Mouse (Mus musculus) midbrain, postnatal 0 days (tissue): ENCODE results near the gene Tmem38b. TPM values are rescaled to one million over a fixed set of nuclear protein-coding genes. Genes with fewer than 3 reads are reported as not detected.

Experiments used
- ATAC-seq: fragments of 200-750 bp; cut with Nextera tagmentation; 2 replicates; pipeline ENCODE4 v1.8.0; 2017; ENCODE audit warnings: moderate number of reproducible peaks, mild to moderate bottlenecking, moderate TSS enrichment, moderate library complexity; ENCODE audit not compliant: low FRiP score
- DNase-seq: peaks from one replicate; pipeline ENCODE4 v3.0.0-alpha.2; 2015; ENCODE audit warnings: low spot score
- H3K27ac ChIP-seq: fragments of 300-500 bp; sonication (generic); 2 replicates; pipeline ENCODE4 v1.5.1; 2014; ENCODE audit warnings: low read depth, mild to moderate bottlenecking, low read length, mixed read lengths
- H3K27me3 ChIP-seq: fragments of 300-500 bp; sonication (generic); 2 replicates; pipeline ENCODE4 v1.6.1; 2014; ENCODE audit warnings: low read length, control low read depth, mixed read lengths; ENCODE audit not compliant: insufficient read depth
- H3K36me3 ChIP-seq: fragments of 300-500 bp; sonication (generic); 2 replicates; pipeline ENCODE4 v1.6.1; 2014; ENCODE audit warnings: low read length, control low read depth, mixed read lengths; ENCODE audit not compliant: insufficient read depth
- H3K4me1 ChIP-seq: fragments of 300-500 bp; sonication (generic); 2 replicates; pipeline ENCODE4 v1.6.1; 2014; ENCODE audit warnings: mild to moderate bottlenecking, control low read depth, antibody characterized with exemption, low read length, mixed read lengths; ENCODE audit not compliant: insufficient read depth
- H3K4me2 ChIP-seq: fragments of 300-500 bp; sonication (generic); 2 replicates; pipeline ENCODE4 v1.6.1; 2014; ENCODE audit warnings: low read depth, mild to moderate bottlenecking, low read length, mixed read lengths; ENCODE audit not compliant: poor library complexity, severe bottlenecking
- H3K4me3 ChIP-seq: fragments of 300-500 bp; sonication (generic); 2 replicates; pipeline ENCODE4 v1.5.1; 2014; ENCODE audit warnings: low read depth, mild to moderate bottlenecking, low read length, moderate library complexity
- H3K9ac ChIP-seq: fragments of 300-500 bp; sonication (generic); replicated peaks from 2 replicates; pipeline ENCODE4 v1.6.1; 2014; ENCODE audit warnings: mild to moderate bottlenecking, low read length, moderate library complexity, mixed read lengths; ENCODE audit not compliant: poor library complexity, severe bottlenecking
- H3K9me3 ChIP-seq: fragments of 300-500 bp; sonication (generic); 2 replicates; pipeline ENCODE4 v1.6.1; 2016; ENCODE audit warnings: low read length, control low read depth
- CTCF ChIP-seq: IDR thresholded peaks from 2 replicates; pipeline ENCODE4 v1.5.1; 2016; ENCODE audit warnings: antibody characterized with exemption, mild to moderate bottlenecking
- WGBS: fragments of 180-500 bp; shearing (Covaris S2); extraction: QIAGEN DNeasy Blood & Tissue Kit; methylation state at CpG from one replicate; pipeline ENCODE4 v1.1.7; 2014; 5-methylcytosine and 5-hydroxymethylcytosine counted together
- polyA plus RNA-seq: library from polyadenylated mRNA; unstranded; fragments of >200 nt; fragmentation: Nextera tagmentation; extraction: Ambion mirVana; gene quantifications from 2 replicates; pipeline ENCODE4 v1.2.1, GENCODE M21; 2015
- total RNA-seq: library from RNA; depleted of rRNA; stranded (reverse); fragments of >200 nt; gene quantifications from 2 replicates; pipeline ENCODE4 v1.2.3, GENCODE M21; 2014

Tmem38b gene
- total and polyA plus RNA-seq, 2 experiments from 2014 or later: 3.2 to 6.4 TPM

DNA sequence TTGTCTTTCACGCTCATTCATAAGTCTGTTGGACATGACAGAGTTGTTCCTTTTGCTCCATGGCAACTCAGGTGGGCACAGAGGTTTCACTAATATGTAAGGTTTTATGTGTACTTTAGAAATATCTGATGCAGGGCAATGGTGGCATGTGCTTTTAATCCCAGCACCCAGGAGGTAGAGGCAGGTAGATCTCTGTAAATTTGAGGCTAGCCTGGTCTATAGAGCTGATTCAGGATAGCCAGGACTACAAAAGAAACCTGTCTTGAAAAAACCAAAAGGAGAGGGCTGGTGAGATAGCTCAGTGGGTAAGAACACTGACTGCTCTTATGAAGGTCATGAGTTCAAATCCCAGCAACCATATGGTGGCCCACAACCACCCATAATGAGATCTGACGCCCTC is 20.5 kb downstream of the Tmem38b start:
- 77% methylated on average over 2 of the region's 2 CpGs for WGBS
- ATAC-seq: no peak

DNA sequence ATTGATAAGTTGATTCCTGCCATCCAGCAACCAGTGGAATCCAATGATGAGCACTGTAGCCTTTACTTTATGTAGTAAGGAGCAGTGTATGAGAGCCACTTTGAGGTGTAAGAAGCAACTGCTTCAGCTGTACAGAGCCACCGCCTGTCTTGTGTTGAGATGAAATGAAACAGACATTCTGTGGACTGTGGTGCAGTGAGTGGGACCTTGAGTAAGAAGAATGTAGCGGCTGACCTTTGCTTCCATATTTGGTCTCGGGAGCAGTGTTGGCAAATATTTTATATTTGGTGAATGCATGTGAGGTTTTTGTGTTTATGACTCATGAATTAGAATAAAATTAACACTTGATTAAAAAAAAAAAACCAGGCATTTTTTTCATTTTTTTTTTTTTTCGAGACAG is 21.7 kb downstream of the Tmem38b start:
- Histone ChIP-seq H3K36me3 (peaks cover 8% of the 10 kb centered on the region; the same call in 1 of the 2 replicates), H3K27ac (no peak overlapping the region), H3K4me1 (no peaks in the 10 kb centered on the region), H3K27me3 (no peaks in the 10 kb centered on the region), H3K9ac (no peak overlapping the region), H3K9me3 (no peaks in the 10 kb centered on the region), H3K4me2 (no peak overlapping the region), H3K4me3 (no peak overlapping the region)
- WGBS: 97% methylated on average over 4 of the region's 4 CpGs
- TF ChIP-seq CTCF: no peak
- ATAC-seq (no peak), DNase-seq (no peak)

More for the DNA sequence above, 20.5 kb downstream of the Tmem38b start:
- TF ChIP-seq CTCF: no peak
- Histone ChIP-seq H3K27ac (no peak overlapping the region), H3K27me3 (no peaks in the 10 kb centered on the region), H3K9me3 (no peaks in the 10 kb centered on the region), H3K36me3 (peaks cover 7% of the 10 kb centered on the region; the same call in 1 of the 2 replicates), H3K4me3 (no peak overlapping the region), H3K4me1 (no peaks in the 10 kb centered on the region), H3K4me2 (no peak overlapping the region), H3K9ac (no peak overlapping the region)
- no peak for DNase-seq

DNA sequence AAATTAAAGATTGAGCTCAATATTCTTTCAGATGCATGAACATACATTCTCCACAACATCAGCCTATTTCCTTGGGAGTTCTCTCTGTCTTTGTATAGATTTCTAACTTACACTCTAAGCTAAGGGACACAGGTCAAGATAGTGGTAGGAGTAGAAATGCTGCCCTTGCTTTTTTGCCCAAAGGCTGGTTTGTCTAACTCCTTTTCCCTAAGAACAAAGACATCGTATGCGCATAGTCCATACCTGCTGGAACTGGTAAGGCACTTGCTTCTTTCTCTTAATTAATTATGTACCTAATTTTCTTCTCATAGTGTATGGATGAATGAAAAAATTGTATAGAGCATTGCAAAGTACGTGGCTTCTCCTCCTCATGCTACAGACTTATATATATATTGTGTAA is 22.5 kb downstream of the Tmem38b start:
- no peak overlapping the region for H3K4me3 ChIP-seq
- WGBS: 92% methylated on average over 3 of the region's 3 CpGs
- no peak overlapping the region for H3K9ac ChIP-seq
- H3K9me3 ChIP-seq: no peaks in the 10 kb centered on the region
- no peak for DNase-seq
- no peak overlapping the region for H3K27ac ChIP-seq
- no peak for TF ChIP-seq CTCF
- H3K27me3 ChIP-seq: no peaks in the 10 kb centered on the region
- peaks cover 8% of the 10 kb centered on the region; the same call in 1 of the 2 replicates for H3K36me3 ChIP-seq
- ATAC-seq: no peak
- no peak overlapping the region for H3K4me2 ChIP-seq
- no peaks in the 10 kb centered on the region for H3K4me1 ChIP-seq

DNA sequence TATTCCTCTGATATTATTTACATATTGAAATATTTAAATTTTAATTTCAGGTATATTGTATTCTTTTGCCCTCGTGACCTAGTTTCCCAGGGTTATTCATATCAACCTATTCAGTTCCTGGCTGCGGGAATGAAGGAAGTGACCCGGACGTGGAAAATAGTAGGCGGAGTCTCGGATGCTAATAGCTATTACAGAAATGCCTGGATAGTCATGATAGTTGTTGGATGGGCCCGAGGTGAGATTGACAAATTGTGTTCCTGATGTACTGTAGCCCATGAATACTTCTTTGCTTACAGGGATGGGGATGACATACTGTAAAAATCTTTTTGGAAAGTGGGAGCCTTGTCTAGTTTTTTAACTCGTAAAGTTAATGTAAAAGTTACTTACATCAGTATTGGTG is 23.0 kb downstream of the Tmem38b start:
- ATAC-seq (no peak), DNase-seq (no peak)
- Histone ChIP-seq H3K27ac (no peak overlapping the region), H3K9me3 (no peaks in the 10 kb centered on the region), H3K36me3 (peaks cover 8% of the 10 kb centered on the region; the same call in 1 of the 2 replicates), H3K27me3 (no peaks in the 10 kb centered on the region), H3K4me1 (no peaks in the 10 kb centered on the region), H3K4me3 (no peak overlapping the region), H3K4me2 (no peak overlapping the region), H3K9ac (no peak overlapping the region)
- no peak for TF ChIP-seq CTCF
- 89% methylated on average over 8 of the region's 8 CpGs for WGBS

DNA sequence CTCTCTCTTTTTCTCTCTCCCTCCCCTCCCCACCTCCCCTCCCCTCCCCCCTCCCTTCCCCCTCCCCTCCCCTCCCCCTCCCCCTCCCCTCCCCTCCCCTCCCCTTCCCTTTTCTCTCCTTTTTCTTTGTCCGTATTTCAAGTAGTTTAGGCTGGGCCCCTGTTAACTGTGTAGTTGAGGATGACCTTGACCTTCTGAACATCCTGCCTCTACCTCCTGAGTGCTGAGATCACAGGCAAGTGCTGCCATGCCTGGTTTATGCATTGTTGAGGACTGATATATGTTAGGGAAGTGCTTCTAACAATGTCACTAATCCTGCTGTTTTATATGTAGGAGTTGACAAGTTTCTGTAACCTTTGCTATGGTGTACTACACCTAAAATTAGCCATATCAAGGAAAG is 24.0 kb downstream of the Tmem38b start:
- H3K4me2 ChIP-seq: no peak overlapping the region
- H3K27ac ChIP-seq: no peak overlapping the region
- H3K4me1 ChIP-seq: no peaks in the 10 kb centered on the region
- no peak for TF ChIP-seq CTCF
- no peak for ATAC-seq
- DNase-seq: no peak
- no peak overlapping the region for H3K4me3 ChIP-seq
- WGBS: no CpG with 5 or more reads among the region's 1 CpGs
- peaks cover 13% of the 10 kb centered on the region for H3K36me3 ChIP-seq
- no peak overlapping the region for H3K9ac ChIP-seq
- H3K9me3 ChIP-seq: no peaks in the 10 kb centered on the region
- H3K27me3 ChIP-seq: no peaks in the 10 kb centered on the region

DNA sequence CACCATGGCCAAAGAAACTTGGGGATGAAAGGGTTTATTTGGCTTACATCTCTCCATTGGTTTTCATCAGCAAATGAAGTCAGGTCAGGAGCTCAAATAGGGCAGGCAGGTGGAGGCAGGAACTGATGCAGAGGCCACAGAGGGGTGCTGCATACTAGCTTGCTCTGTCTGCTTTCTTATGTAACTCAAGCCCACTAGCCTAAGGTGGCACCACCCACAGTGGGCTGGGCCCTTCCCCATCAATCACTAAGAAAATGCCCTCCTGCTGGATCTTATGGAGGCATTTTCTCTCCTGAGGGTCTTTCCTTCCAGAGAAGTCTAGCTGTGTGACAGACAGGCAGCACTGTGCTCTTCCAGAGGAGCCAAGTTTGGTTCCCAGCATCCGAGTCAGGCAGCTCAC is 27.5 kb downstream of the Tmem38b start:
- no peak overlapping the region for H3K27ac ChIP-seq
- no peak overlapping the region for H3K9ac ChIP-seq
- ATAC-seq: no peak
- no peak for DNase-seq
- TF ChIP-seq CTCF: no peak
- H3K9me3 ChIP-seq: no peaks in the 10 kb centered on the region
- H3K4me3 ChIP-seq: no peak overlapping the region
- WGBS: 76% methylated on average over 1 of the region's 1 CpGs
- H3K36me3 ChIP-seq: peaks cover 13% of the 10 kb centered on the region
- H3K4me1 ChIP-seq: no peaks in the 10 kb centered on the region
- H3K27me3 ChIP-seq: no peaks in the 10 kb centered on the region
- no peak overlapping the region for H3K4me2 ChIP-seq
